ENCODE assay signal across 10 mouse cellular contexts in genomic region chr4:142641069-142641468, GRCm38 (mm10).
A peak's percentile ranks its signal among the peaks of the same experiment; 100 is the strongest.
DNase-seq lines count a peak whose midpoint lies in the region; ATAC-seq lines count a peak whose summit lies in the region.
"Had no signal": no experiment of that assay in that cellular context is flagged by ENCODE, and none has a peak within 500 bp of the region (broad histone marks: within the 10 kb centered on the region; RNA-seq: fewer than 3 reads in every experiment).

No protein-coding gene starts in this region.

- DNase-seq in testis, postnatal 14 days (ENCODE audit: low spot score): peak; percentile 45
- DNase-seq in urinary bladder, adult 2 months (ENCODE audit: low spot score): no peak
- DNase-seq: gastrocnemius, postnatal 25 days had no signal

- H3K4me3 ChIP-seq in intestine, embryonic 15.5 days (replicated peaks): no peak overlapping the region
- no peak overlapping the region for H3K4me3 ChIP-seq in intestine, embryonic 16.5 days (ENCODE audit: low read length)
- H3K4me3 ChIP-seq in midbrain, embryonic 13.5 days (replicated peaks): no peak overlapping the region
- H3K4me3 ChIP-seq in midbrain, embryonic 16.5 days (ENCODE audit: low read depth, low read length): no peak overlapping the region
- H3K4me3 ChIP-seq in hindbrain, embryonic 16.5 days (ENCODE audit: low read length): no peak overlapping the region
- H3K4me3 ChIP-seq: layer of hippocampus, adult 2 months; limb, embryonic 15.5 days had no signal

- WGBS in intestine, embryonic 15.5 days: 90% methylated on average over 10 of the region's 10 CpGs
- WGBS in intestine, embryonic 16.5 days: 89% methylated on average over 10 of the region's 10 CpGs
- 95% methylated on average over 10 of the region's 10 CpGs for WGBS in midbrain, embryonic 13.5 days
- 94% methylated on average over 10 of the region's 10 CpGs for WGBS in midbrain, embryonic 16.5 days
- WGBS in hindbrain, embryonic 16.5 days: 95% methylated on average over 10 of the region's 10 CpGs

- H3K36me3 ChIP-seq in intestine, embryonic 15.5 days: no peaks in the 10 kb centered on the region
- no peaks in the 10 kb centered on the region for H3K36me3 ChIP-seq in intestine, embryonic 16.5 days (ENCODE audit: control insufficient read depth, insufficient read depth, low read length)
- H3K36me3 ChIP-seq in midbrain, embryonic 13.5 days: no peaks in the 10 kb centered on the region
- no peaks in the 10 kb centered on the region for H3K36me3 ChIP-seq in midbrain, embryonic 16.5 days (ENCODE audit: control insufficient read depth, insufficient read depth, low read length)
- H3K36me3 ChIP-seq in hindbrain, embryonic 16.5 days (ENCODE audit: control insufficient read depth, insufficient read depth, low read length): no peaks in the 10 kb centered on the region
- H3K36me3 ChIP-seq: limb, embryonic 15.5 days had no signal

- H3K27ac ChIP-seq in intestine, embryonic 15.5 days: no peak overlapping the region
- H3K27ac ChIP-seq in intestine, embryonic 16.5 days (ENCODE audit: low read length): no peak overlapping the region
- H3K27ac ChIP-seq in midbrain, embryonic 13.5 days: no peak overlapping the region
- no peak overlapping the region for H3K27ac ChIP-seq in midbrain, embryonic 16.5 days (ENCODE audit: low read length)
- no peak overlapping the region for H3K27ac ChIP-seq in hindbrain, embryonic 16.5 days (ENCODE audit: low read depth, low read length)
- H3K27ac ChIP-seq: layer of hippocampus, adult 2 months; limb, embryonic 15.5 days had no signal

- H3K9ac ChIP-seq in intestine, embryonic 15.5 days: no peak overlapping the region
- H3K9ac ChIP-seq in intestine, embryonic 16.5 days (ENCODE audit: low read depth, low read length): no peak overlapping the region
- H3K9ac ChIP-seq in midbrain, embryonic 13.5 days (replicated peaks): no peak overlapping the region
- H3K9ac ChIP-seq in midbrain, embryonic 16.5 days (ENCODE audit: low read depth, low read length): no peak overlapping the region
- H3K9ac ChIP-seq in hindbrain, embryonic 16.5 days (ENCODE audit: low read depth, low read length): no peak overlapping the region
- H3K9ac ChIP-seq: limb, embryonic 15.5 days had no signal

- ATAC-seq in intestine, embryonic 15.5 days: peak; percentile 62
- ATAC-seq in intestine, embryonic 16.5 days: no peak
- peak; percentile 46; the same call in 1 of the 2 replicates for ATAC-seq in midbrain, embryonic 13.5 days
- no peak; the same call in 1 of the 2 replicates for ATAC-seq in midbrain, embryonic 16.5 days
- ATAC-seq in hindbrain, embryonic 16.5 days: peak; percentile 29; the same call in 1 of the 2 replicates

- H3K4me2 ChIP-seq in intestine, embryonic 15.5 days (replicated peaks): no peak overlapping the region
- H3K4me2 ChIP-seq in intestine, embryonic 16.5 days (ENCODE audit: low read depth, low read length): no peak overlapping the region
- H3K4me2 ChIP-seq in midbrain, embryonic 13.5 days (replicated peaks): no peak overlapping the region
- no peak overlapping the region for H3K4me2 ChIP-seq in midbrain, embryonic 16.5 days (ENCODE audit: low read length)
- no peak overlapping the region for H3K4me2 ChIP-seq in hindbrain, embryonic 16.5 days (ENCODE audit: low read length)
- H3K4me2 ChIP-seq: limb, embryonic 15.5 days had no signal

- H3K9me3 ChIP-seq in intestine, embryonic 15.5 days: no peaks in the 10 kb centered on the region
- H3K9me3 ChIP-seq in intestine, embryonic 16.5 days (ENCODE audit: control insufficient read depth, low read length): no peaks in the 10 kb centered on the region
- no peaks in the 10 kb centered on the region for H3K9me3 ChIP-seq in midbrain, embryonic 13.5 days
- no peaks in the 10 kb centered on the region for H3K9me3 ChIP-seq in midbrain, embryonic 16.5 days (replicated peaks; ENCODE audit: control insufficient read depth, low read length, poor library complexity, severe bottlenecking)
- H3K9me3 ChIP-seq in hindbrain, embryonic 16.5 days (ENCODE audit: control insufficient read depth, low read length): no peaks in the 10 kb centered on the region
- H3K9me3 ChIP-seq: limb, embryonic 15.5 days had no signal

- H3K4me1 ChIP-seq in intestine, embryonic 15.5 days (replicated peaks): no peaks in the 10 kb centered on the region
- H3K4me1 ChIP-seq in intestine, embryonic 16.5 days (ENCODE audit: control insufficient read depth, insufficient read depth, low read length): no peaks in the 10 kb centered on the region
- H3K4me1 ChIP-seq in midbrain, embryonic 13.5 days (replicated peaks): peaks cover 14% of the 10 kb centered on the region
- peaks cover 6% of the 10 kb centered on the region for H3K4me1 ChIP-seq in midbrain, embryonic 16.5 days (ENCODE audit: control insufficient read depth, insufficient read depth, low read length)
- peaks cover 8% of the 10 kb centered on the region for H3K4me1 ChIP-seq in hindbrain, embryonic 16.5 days (ENCODE audit: control insufficient read depth, insufficient read depth, low read depth, low read length)

- no peaks in the 10 kb centered on the region for H3K27me3 ChIP-seq in intestine, embryonic 15.5 days (replicated peaks)
- no peaks in the 10 kb centered on the region for H3K27me3 ChIP-seq in intestine, embryonic 16.5 days (replicated peaks; ENCODE audit: control insufficient read depth, insufficient read depth, low read length)
- no peaks in the 10 kb centered on the region for H3K27me3 ChIP-seq in midbrain, embryonic 13.5 days
- H3K27me3 ChIP-seq in midbrain, embryonic 16.5 days (ENCODE audit: control insufficient read depth, insufficient read depth, low read depth, low read length): no peaks in the 10 kb centered on the region
- no peaks in the 10 kb centered on the region for H3K27me3 ChIP-seq in hindbrain, embryonic 16.5 days (replicated peaks; ENCODE audit: control insufficient read depth, insufficient read depth, low read length)
- H3K27me3 ChIP-seq: limb, embryonic 15.5 days had no signal

Comparison
In these comparisons a context has a peak if more than half of its experiments do, and no peak if none do; other contexts are left out.
1. ATAC-seq: peak in intestine, embryonic 15.5 days (single experiment), midbrain, embryonic 13.5 days (single experiment) and hindbrain, embryonic 16.5 days (single experiment); none in intestine, embryonic 16.5 days (single experiment) and midbrain, embryonic 16.5 days (single experiment).